Mouse (Mus musculus) liver, postnatal 0 days (tissue): ENCODE measurements around the gene Gm7137.

Experiments used
- CTCF ChIP-seq: sonication (generic); IDR thresholded peaks from 2 replicates; pipeline ENCODE4 v1.5.1; 2016; ENCODE audit warnings: antibody characterized with exemption, low read depth
- EP300 ChIP-seq: IDR thresholded peaks from 2 replicates; pipeline ENCODE4 v1.6.1; 2016; ENCODE audit warnings: antibody characterized with exemption, low read depth, mild to moderate bottlenecking

DNA sequence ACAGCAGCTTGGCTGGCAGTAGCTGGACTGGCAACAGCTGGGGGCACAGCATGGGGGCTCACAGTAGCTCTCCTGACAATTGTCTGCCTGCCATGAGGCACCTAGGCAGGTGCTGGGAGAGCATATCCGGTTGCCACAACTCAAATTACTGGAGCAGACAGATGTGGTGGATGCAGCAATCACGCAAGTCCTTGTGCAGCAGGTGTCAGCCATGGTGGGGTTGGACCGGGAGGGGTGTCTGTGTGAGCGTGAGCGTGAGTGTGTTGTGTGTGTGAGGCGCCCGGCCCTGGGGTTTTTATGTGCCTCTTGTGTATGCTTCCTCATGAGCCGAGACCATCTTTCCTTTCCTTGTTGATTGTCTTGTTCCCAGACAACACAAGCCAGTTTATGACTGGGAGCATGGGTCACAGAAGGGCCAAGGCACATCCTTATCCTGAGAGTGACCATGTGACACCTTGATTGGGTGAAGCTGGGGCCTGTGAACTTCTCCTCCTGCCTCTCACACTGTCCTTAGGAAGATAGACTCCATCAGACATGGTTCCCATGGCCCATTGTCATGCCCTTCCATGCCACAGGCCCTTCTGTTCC, 11.0 kb upstream of the Gm7137 start, which contains the start of gene Gm19668:
- TF ChIP-seq CTCF, result no peak
- no peak for TF ChIP-seq EP300
